Comparison of ENCODE assay signal across 12 mouse cellular contexts in the genomic region with DNA sequence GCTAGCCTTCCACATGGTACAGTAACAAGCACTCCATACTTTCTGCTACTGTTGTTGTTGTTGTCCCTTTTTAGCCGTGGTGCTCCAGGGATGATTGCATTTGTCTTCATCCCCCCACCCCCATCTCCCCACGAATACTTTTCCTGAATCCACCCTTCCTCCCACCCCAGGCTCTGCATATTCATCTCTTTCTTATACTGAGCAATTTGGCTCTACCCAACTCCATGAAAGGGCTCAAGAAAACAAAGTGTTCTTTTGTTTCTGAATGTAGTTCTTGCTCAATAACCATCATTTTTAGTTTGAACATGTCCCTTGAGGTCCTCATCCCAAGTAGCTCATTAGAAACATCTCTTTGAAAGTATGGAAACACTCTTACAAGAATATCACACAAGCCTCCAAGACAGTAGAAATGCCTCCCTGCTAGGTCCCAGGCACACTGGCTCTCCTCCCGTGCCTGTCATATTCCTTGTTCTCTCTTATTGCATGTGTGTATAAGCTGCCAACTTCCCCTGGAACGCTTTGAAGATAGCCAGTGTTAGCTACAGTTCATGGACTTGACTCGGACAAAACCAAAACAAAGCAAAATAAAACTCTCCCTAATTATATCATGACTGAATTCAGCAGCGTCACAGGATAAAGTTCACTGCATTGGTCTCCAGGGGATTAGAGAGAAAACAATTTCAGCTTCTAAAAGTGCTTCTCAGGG. TPM values are rescaled to one million over a fixed set of nuclear protein-coding genes. Genes with fewer than 3 reads are reported as not detected.
DNase-seq lines count a peak whose midpoint lies in the region; ATAC-seq lines count a peak whose summit lies in the region.
"Had no signal": no experiment of that assay in that cellular context is flagged by ENCODE, and none has a peak within 500 bp of the region (broad histone marks: within the 10 kb centered on the region; RNA-seq: fewer than 3 reads in every experiment).

No protein-coding gene starts in this region.

- peak; percentile 17 for DNase-seq in adrenal gland, adult 2 months
- no peak for DNase-seq in adrenal gland, adult 18-20 months (ENCODE audit: low spot score in 2 of 2)
- DNase-seq in kidney, postnatal 10 days, result no peak
- peak; percentile 26 to 60 for DNase-seq in lung, postnatal 4 days
- DNase-seq in left cerebral cortex, postnatal 10 days (ENCODE audit: extremely low spot score in 1 of 2, low spot score in 2 of 2), result no peak
- no peak for DNase-seq in right cerebral cortex, adult 2 months (ENCODE audit: low spot score in 2 of 2)
- DNase-seq: cerebellum, adult 9-10 months; layer of hippocampus, adult 9-11 months; thymus, postnatal 4 days had no signal

- no peaks in the 10 kb centered on the region for H3K36me3 ChIP-seq in kidney, embryonic 16.5 days (ENCODE audit: insufficient read depth, low read length)
- no peaks in the 10 kb centered on the region for H3K36me3 ChIP-seq in heart, embryonic 16.5 days (ENCODE audit: control insufficient read depth, insufficient read depth)

- intact Hi-C loops in left cerebral cortex, postnatal 10 days (cut with DNase I), result no loop called here

- H3K27me3 ChIP-seq in kidney, embryonic 16.5 days (ENCODE audit: insufficient read depth, low read length), result no peaks in the 10 kb centered on the region
- H3K27me3 ChIP-seq in heart, embryonic 16.5 days (ENCODE audit: control insufficient read depth, insufficient read depth, low read length), result no peaks in the 10 kb centered on the region
- H3K27me3 ChIP-seq: megakaryocyte, embryonic 14.5 days had no signal

- no peak overlapping the region for H3K4me3 ChIP-seq in kidney, embryonic 16.5 days (ENCODE audit: low read length)
- no peak overlapping the region for H3K4me3 ChIP-seq in heart, embryonic 16.5 days (ENCODE audit: low read length)
- H3K4me3 ChIP-seq: megakaryocyte, embryonic 14.5 days had no signal

- H3K9ac ChIP-seq in kidney, embryonic 16.5 days (replicated peaks; ENCODE audit: low read length), result no peak overlapping the region
- no peak overlapping the region for H3K9ac ChIP-seq in heart, embryonic 16.5 days (ENCODE audit: low read length)

- peaks cover 2% of the 10 kb centered on the region; the same call in 1 of the 2 replicates for H3K4me1 ChIP-seq in kidney, embryonic 16.5 days (ENCODE audit: insufficient read depth, low read length)
- H3K4me1 ChIP-seq in heart, embryonic 16.5 days (ENCODE audit: control insufficient read depth, insufficient read depth, low read length), result no peaks in the 10 kb centered on the region

- 50% methylated on average over 6 of the region's 6 CpGs for WGBS in kidney, embryonic 16.5 days
- WGBS in heart, embryonic 16.5 days, result 39% methylated on average over 6 of the region's 6 CpGs

- no peaks in the 10 kb centered on the region for H3K9me3 ChIP-seq in kidney, embryonic 16.5 days (ENCODE audit: low read length)
- H3K9me3 ChIP-seq in heart, embryonic 16.5 days (replicated peaks; ENCODE audit: control insufficient read depth, low read length), result no peaks in the 10 kb centered on the region
- H3K9me3 ChIP-seq: megakaryocyte, embryonic 14.5 days had no signal

- 0 out of 2 replicates have a peak, but pooled peaks have one; percentile 35 for ATAC-seq in kidney, embryonic 16.5 days (ENCODE audit: low FRiP score, low TSS enrichment)
- ATAC-seq in heart, embryonic 16.5 days (replicated peaks; ENCODE audit: extremely low read depth, insufficient read depth, low FRiP score), result 0 out of 2 replicates have a peak, but pooled peaks have one; percentile 41

- no peak overlapping the region for H3K27ac ChIP-seq in kidney, embryonic 16.5 days (ENCODE audit: low read length)
- no peak overlapping the region for H3K27ac ChIP-seq in heart, embryonic 16.5 days (ENCODE audit: low read length)

- no peak overlapping the region for H3K4me2 ChIP-seq in kidney, embryonic 16.5 days (replicated peaks; ENCODE audit: low read depth, low read length)
- H3K4me2 ChIP-seq in heart, embryonic 16.5 days (ENCODE audit: low read depth, low read length), result no peak overlapping the region

RNA-seq across cellular contexts. Expression of a gene that starts 59.7 kb away (rescaled TPM):
- 10 to 100 TPM; 61.2 to 75.0 TPM for total RNA-seq in adrenal gland, adult 2 months (2021)
- 47.6 and 66.7 TPM in 2 replicates for polyA plus RNA-seq in adrenal gland, adult 2 months (2012; rRNA removed)
- total RNA-seq in adrenal gland, adult 18-20 months (2021), result 10 to 100 TPM; 60.0 to 70.6 TPM
- 34.6 and 39.5 TPM in 2 replicates for polyA plus RNA-seq in kidney, embryonic 16.5 days (2015; fragmentation: Nextera tagmentation; extraction: Ambion mirVana)
- 31.5 and 34.6 TPM in 2 replicates for polyA plus RNA-seq in heart, embryonic 16.5 days (2015; fragmentation: Nextera tagmentation; extraction: Ambion mirVana)
- 10 to 100 TPM; 24.3 to 24.8 TPM for total RNA-seq in left cerebral cortex, postnatal 10 days (2021)

Comparison
In these comparisons a context has a peak if more than half of its experiments do, and no peak if none do; other contexts are left out.
1. DNase-seq: peak in adrenal gland, adult 2 months (single experiment) and lung, postnatal 4 days (2 of 2); none in adrenal gland, adult 18-20 months (0 of 2), kidney, postnatal 10 days (single experiment), left cerebral cortex, postnatal 10 days (0 of 2) and right cerebral cortex, adult 2 months (0 of 2).